Mouse (Mus musculus) kidney, adult 2 months (tissue): ENCODE measurements around the gene Nmt1.

Experiments
- CTCF ChIP-seq: fragments of 200-500 bp; conservative IDR thresholded peaks from 2 replicates; pipeline ENCODE4 v1.5.1; 2011; ENCODE audit warnings: low read depth, mild to moderate bottlenecking, control low read depth, low read length, moderate library complexity, mixed read lengths; ENCODE audit not compliant: insufficient read depth, insufficient read length
- POLR2A ChIP-seq: fragments of 200-500 bp; IDR thresholded peaks from one replicate; pipeline ENCODE4 v1.6.1; 2011; ENCODE audit warnings: low read depth, low read length, control low read depth

DNA sequence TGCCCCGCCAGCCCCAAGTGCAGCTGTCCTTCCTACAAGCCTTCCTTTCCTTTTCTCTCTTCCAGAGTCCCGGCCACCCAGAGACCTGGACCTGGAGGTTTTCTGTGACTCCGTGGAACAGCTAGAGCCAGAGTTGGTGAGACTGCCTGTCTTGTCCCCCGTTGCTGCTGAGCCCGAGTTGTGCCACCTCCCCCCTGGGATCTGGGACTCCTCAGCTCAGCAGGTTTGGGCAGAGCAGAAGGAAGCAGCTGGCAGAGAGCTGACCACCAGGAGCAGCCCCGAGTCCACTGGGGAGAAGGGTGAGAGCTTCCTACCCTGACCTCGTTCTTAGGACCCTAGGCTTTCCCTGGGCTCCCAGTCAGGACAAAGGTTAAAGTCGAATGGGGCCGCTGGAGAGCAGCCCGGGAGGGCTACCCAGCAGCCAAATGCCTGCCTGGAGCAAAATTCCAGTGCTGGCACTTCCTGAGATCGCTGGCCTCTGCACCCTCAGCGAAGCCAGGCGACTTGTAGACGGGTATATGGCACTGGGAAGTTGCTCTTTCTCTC lies 77.3 kb downstream of the Nmt1 start:
- TF ChIP-seq POLR2A (no peak), CTCF (peak; percentile 28; the same call in 1 of the 2 replicates)
